Mouse (Mus musculus) lung, postnatal 0 days (tissue): ENCODE data around the gene Uqcc1.

ENCODE experiments used
- CTCF ChIP-seq: IDR thresholded peaks from 2 replicates; pipeline ENCODE4 v1.5.1; 2016; ENCODE audit warnings: antibody characterized with exemption, mild to moderate bottlenecking
- EP300 ChIP-seq: IDR thresholded peaks from 2 replicates; pipeline ENCODE4 v1.6.1; 2016; ENCODE audit warnings: antibody characterized with exemption, mild to moderate bottlenecking, control low read depth

DNA sequence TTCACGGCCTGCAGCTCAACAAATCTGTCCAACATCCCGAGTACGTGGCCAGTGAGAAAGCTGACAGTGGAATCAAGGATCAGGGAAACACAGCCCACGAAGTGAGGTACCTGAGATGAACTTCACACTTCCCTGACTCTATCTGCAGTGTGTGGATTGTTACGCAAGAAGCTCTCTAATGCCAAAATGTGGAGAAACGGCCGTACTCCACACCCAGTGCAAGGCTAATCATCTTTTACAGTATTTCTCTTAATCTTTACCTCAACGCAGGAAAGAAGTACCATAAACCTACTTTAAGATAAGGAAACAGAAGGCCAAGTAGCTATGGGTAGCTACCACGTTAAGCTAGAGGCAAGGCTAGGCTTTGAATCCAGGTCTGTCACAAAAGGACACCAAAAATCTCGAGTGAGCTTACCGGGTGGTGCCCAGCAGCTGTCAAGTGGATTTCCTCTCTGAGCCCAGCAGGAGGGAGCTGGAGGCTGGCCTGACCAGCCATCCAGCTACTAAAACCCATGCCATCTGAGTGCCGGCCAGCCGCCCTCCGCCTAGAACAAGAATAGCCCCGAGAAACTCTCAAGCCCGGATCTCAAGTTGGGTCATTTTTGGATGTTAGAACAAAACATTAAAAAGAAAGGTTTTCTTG, 27.0 kb downstream of the Uqcc1 start:
- TF ChIP-seq CTCF (no peak), EP300 (no peak)
